Mouse (Mus musculus) heart, adult 2 months (tissue): ENCODE results near the gene Htr1f.

Experiments used
- CTCF ChIP-seq: fragments of 200-600 bp; IDR thresholded peaks from 2 replicates; pipeline ENCODE4 v1.8.1; 2022; ENCODE audit warnings: antibody characterized with exemption, mild to moderate bottlenecking, moderate library complexity
- POLR2A ChIP-seq: fragments of 200-500 bp; IDR thresholded peaks from 2 replicates; pipeline ENCODE4 v1.6.1; 2011; ENCODE audit warnings: mild to moderate bottlenecking, low read depth, low read length, control low read depth; ENCODE audit not compliant: insufficient read depth

- TF ChIP-seq POLR2A (no peak), CTCF (no peak)
Observed at GRCm38 (mm10) chr16:65015241-65015640, 90.4 kb downstream of the Htr1f start.
